Mouse (Mus musculus) bone marrow, adult 2 months (tissue): ENCODE results near the gene Pdxp. TPM values are rescaled to one million over a fixed set of nuclear protein-coding genes. Genes with fewer than 3 reads are reported as not detected.

Experiments
- H3K27ac ChIP-seq: fragments of 200-500 bp; 2 replicates; pipeline ENCODE4 v1.5.1; 2012; ENCODE audit warnings: low read depth, mild to moderate bottlenecking, control low read depth, inconsistent platforms, low read length; ENCODE audit not compliant: control insufficient read depth, poor library complexity, insufficient read depth
- H3K4me1 ChIP-seq: fragments of 200-500 bp; 2 replicates; pipeline ENCODE4 v1.6.1; 2011; ENCODE audit warnings: low read length; ENCODE audit not compliant: control insufficient read depth, insufficient read depth
- H3K4me3 ChIP-seq: fragments of 200-500 bp; replicated peaks from 2 replicates; pipeline ENCODE3; 2011; ENCODE audit warnings: mild to moderate bottlenecking, low read depth, low read length, control low read depth; ENCODE audit not compliant: control insufficient read depth
- CTCF ChIP-seq: fragments of 200-500 bp; IDR thresholded peaks from 2 replicates; pipeline ENCODE4 v1.5.1; 2011; ENCODE audit warnings: low read length, control low read depth; ENCODE audit not compliant: control insufficient read depth, insufficient read depth
- POLR2A ChIP-seq: fragments of 200-500 bp; IDR thresholded peaks from 2 replicates; pipeline ENCODE4 v1.6.1; 2011; ENCODE audit warnings: low read depth, mild to moderate bottlenecking, control low read depth, low read length, borderline replicate concordance; ENCODE audit not compliant: control insufficient read depth
- WGBS: fragments of 180-500 bp; shearing (Covaris S2); methylation state at CpG from one replicate; pipeline ENCODE4 v1.1.7; 2018; 5-methylcytosine and 5-hydroxymethylcytosine counted together
- polyA plus RNA-seq: library from polyadenylated mRNA; stranded (reverse); fragments of >200 nt; gene quantifications from 2 replicates; pipeline ENCODE4 v1.2.4, GENCODE M21; 2011; ENCODE audit warnings: low replicate concordance; ENCODE audit not compliant: missing spikeins, insufficient read depth, insufficient read length

The Pdxp gene
- polyA plus RNA-seq, 1 experiment: 8.0 TPM

- 40% methylated on average over 8 of the region's 8 CpGs for WGBS
- no peaks in the 10 kb centered on the region; the same call in 1 of the 2 replicates for H3K4me1 ChIP-seq
- TF ChIP-seq CTCF: no peak
- TF ChIP-seq POLR2A: no peak
- no peak overlapping the region for H3K27ac ChIP-seq
- no peak overlapping the region for H3K4me3 ChIP-seq
Observed at GRCm38 (mm10) chr15:78914823-78915659, 1.3 kb downstream of the Pdxp start.

GRCm38 (mm10) chr15:78915660-78916017, 1.9 kb downstream of the Pdxp start:
- Histone ChIP-seq H3K4me1 (no peaks in the 10 kb centered on the region; the same call in 1 of the 2 replicates), H3K4me3 (no peak overlapping the region), H3K27ac (no peak overlapping the region)
- TF ChIP-seq CTCF: peak; percentile 96
- no peak for TF ChIP-seq POLR2A
- WGBS: 4% methylated on average over 8 of the region's 8 CpGs

GRCm38 (mm10) chr15:78916052-78916826, 2.5 kb downstream of the Pdxp start:
- 67% methylated on average over 12 of the region's 12 CpGs for WGBS
- H3K4me1 ChIP-seq: no peaks in the 10 kb centered on the region; the same call in 1 of the 2 replicates
- no peak overlapping the region for H3K27ac ChIP-seq
- no peak overlapping the region for H3K4me3 ChIP-seq
- no peak for TF ChIP-seq CTCF
- no peak for TF ChIP-seq POLR2A

GRCm38 (mm10) chr15:78918126-78918525, 4.4 kb downstream of the Pdxp start:
- H3K4me1 ChIP-seq: peaks cover 3% of the 10 kb centered on the region
- H3K27ac ChIP-seq: no peak overlapping the region
- no peak for TF ChIP-seq POLR2A
- no peak for TF ChIP-seq CTCF

GRCm38 (mm10) chr15:78919914-78920313, 6.2 kb downstream of the Pdxp start:
- no peak overlapping the region for H3K27ac ChIP-seq
- peaks cover 9% of the 10 kb centered on the region for H3K4me1 ChIP-seq
- TF ChIP-seq CTCF (no peak), POLR2A (no peak)
- WGBS: 85% methylated on average over 12 of the region's 12 CpGs
- no peak overlapping the region for H3K4me3 ChIP-seq

More at GRCm38 (mm10) chr15:78918126-78918525, 4.4 kb downstream of the Pdxp start:
- no peak overlapping the region for H3K4me3 ChIP-seq
- WGBS: 90% methylated on average over 23 of the region's 23 CpGs

GRCm38 (mm10) chr15:78922700-78923099, 9.0 kb downstream of the Pdxp start:
- Histone ChIP-seq H3K4me3 (no peak overlapping the region), H3K4me1 (peaks cover 10% of the 10 kb centered on the region), H3K27ac (peak overlapping the region; percentile 74)
- WGBS: 22% methylated on average over 7 of the region's 7 CpGs
- no peak for TF ChIP-seq CTCF
- TF ChIP-seq POLR2A: no peak

GRCm38 (mm10) chr15:78923585-78923984, 9.9 kb downstream of the Pdxp start:
- H3K4me3 ChIP-seq: no peak overlapping the region
- peak overlapping the region; percentile 74 for H3K27ac ChIP-seq
- peaks cover 10% of the 10 kb centered on the region for H3K4me1 ChIP-seq
- WGBS: 7% methylated on average over 6 of the region's 6 CpGs
- TF ChIP-seq CTCF (no peak), POLR2A (0 out of 2 replicates have a peak, but pooled peaks have one; percentile 24)

- Histone ChIP-seq H3K4me1 (peaks cover 10% of the 10 kb centered on the region), H3K27ac (no peak overlapping the region), H3K4me3 (no peak overlapping the region)
- TF ChIP-seq POLR2A (no peak), CTCF (no peak)
- WGBS: 70% methylated on average over 8 of the region's 8 CpGs
Observed at GRCm38 (mm10) chr15:78925129-78925528, 11.4 kb downstream of the Pdxp start.
